Mouse (Mus musculus): ENCODE results near the gene Ski. TPM values are rescaled to one million over a fixed set of nuclear protein-coding genes. Genes with fewer than 3 reads are reported as not detected.

Ski gene
- polyA plus RNA-seq, 1 experiment from 2014 or later: 21.0 TPM

- H3K4me1 ChIP-seq (replicated peaks; ENCODE audit: control insufficient read depth, insufficient read depth, low read length): peaks cover 14% of the 10 kb centered on the region; the same call in 1 of the 2 replicates
- H3K27ac ChIP-seq (ENCODE audit: low read depth, low read length): no peak overlapping the region
- no peak overlapping the region for H3K9ac ChIP-seq (ENCODE audit: low read depth, low read length)
- no peak overlapping the region for H3K4me3 ChIP-seq (ENCODE audit: low read depth, low read length)
- no peak overlapping the region for H3K4me2 ChIP-seq (replicated peaks; ENCODE audit: low read depth, low read length)
- no peak for DNase-seq (ENCODE audit: low spot score)
- no peaks in the 10 kb centered on the region for H3K27me3 ChIP-seq (ENCODE audit: control insufficient read depth, insufficient read depth, low read length)
- 83% methylated on average over 7 of the region's 7 CpGs for WGBS
- ATAC-seq (ENCODE audit: low FRiP score): no peak
- H3K9me3 ChIP-seq (ENCODE audit: control insufficient read depth, low read length): no peaks in the 10 kb centered on the region
- H3K36me3 ChIP-seq (ENCODE audit: control insufficient read depth, insufficient read depth, low read length): no peaks in the 10 kb centered on the region
Observed at GRCm38 (mm10) chr4:155130616-155131015, 91.8 kb downstream of the Ski start.

- Histone ChIP-seq H3K36me3 (ENCODE audit: control insufficient read depth, insufficient read depth, low read length) (no peaks in the 10 kb centered on the region), H3K27me3 (ENCODE audit: control insufficient read depth, insufficient read depth, low read length) (no peaks in the 10 kb centered on the region), H3K4me2 (replicated peaks; ENCODE audit: low read depth, low read length) (no peak overlapping the region), H3K9ac (ENCODE audit: low read depth, low read length) (no peak overlapping the region), H3K27ac (ENCODE audit: low read depth, low read length) (no peak overlapping the region), H3K4me3 (ENCODE audit: low read depth, low read length) (no peak overlapping the region), H3K4me1 (replicated peaks; ENCODE audit: control insufficient read depth, insufficient read depth, low read length) (peaks cover 14% of the 10 kb centered on the region; the same call in 1 of the 2 replicates), H3K9me3 (ENCODE audit: control insufficient read depth, low read length) (no peaks in the 10 kb centered on the region)
- no peak for ATAC-seq (ENCODE audit: low FRiP score)
- no peak for DNase-seq (ENCODE audit: low spot score)
- 84% methylated on average over 14 of the region's 14 CpGs for WGBS
Observed at GRCm38 (mm10) chr4:155129996-155130395, 92.4 kb downstream of the Ski start.

GRCm38 (mm10) chr4:155129132-155129917 is 93.1 kb downstream of the Ski start:
- 94% methylated on average over 10 of the region's 10 CpGs for WGBS
- ATAC-seq (ENCODE audit: low FRiP score) (no peak), DNase-seq (ENCODE audit: low spot score) (no peak)
- no peak overlapping the region for H3K9ac ChIP-seq (ENCODE audit: low read depth, low read length)
- H3K36me3 ChIP-seq (ENCODE audit: control insufficient read depth, insufficient read depth, low read length): no peaks in the 10 kb centered on the region
- H3K4me1 ChIP-seq (replicated peaks; ENCODE audit: control insufficient read depth, insufficient read depth, low read length): peaks cover 9% of the 10 kb centered on the region; the same call in 1 of the 2 replicates
- no peak overlapping the region for H3K4me3 ChIP-seq (ENCODE audit: low read depth, low read length)
- H3K27me3 ChIP-seq (ENCODE audit: control insufficient read depth, insufficient read depth, low read length): no peaks in the 10 kb centered on the region
- H3K9me3 ChIP-seq (ENCODE audit: control insufficient read depth, low read length): no peaks in the 10 kb centered on the region
- H3K4me2 ChIP-seq (replicated peaks; ENCODE audit: low read depth, low read length): no peak overlapping the region
- H3K27ac ChIP-seq (ENCODE audit: low read depth, low read length): no peak overlapping the region

- 93% methylated on average over 15 of the region's 15 CpGs for WGBS
- no peak overlapping the region for H3K4me2 ChIP-seq (replicated peaks; ENCODE audit: low read depth, low read length)
- DNase-seq (ENCODE audit: low spot score): no peak
- no peak overlapping the region for H3K9ac ChIP-seq (ENCODE audit: low read depth, low read length)
- peaks cover 2% of the 10 kb centered on the region; the same call in 1 of the 2 replicates for H3K4me1 ChIP-seq (replicated peaks; ENCODE audit: control insufficient read depth, insufficient read depth, low read length)
- no peaks in the 10 kb centered on the region for H3K36me3 ChIP-seq (ENCODE audit: control insufficient read depth, insufficient read depth, low read length)
- H3K27ac ChIP-seq (ENCODE audit: low read depth, low read length): no peak overlapping the region
- H3K9me3 ChIP-seq (ENCODE audit: control insufficient read depth, low read length): no peaks in the 10 kb centered on the region
- no peaks in the 10 kb centered on the region for H3K27me3 ChIP-seq (ENCODE audit: control insufficient read depth, insufficient read depth, low read length)
- no peak overlapping the region for H3K4me3 ChIP-seq (ENCODE audit: low read depth, low read length)
- ATAC-seq (ENCODE audit: low FRiP score): no peak
Observed at GRCm38 (mm10) chr4:155128411-155128810, 94.0 kb downstream of the Ski start.

- Histone ChIP-seq H3K4me3 (ENCODE audit: low read depth, low read length) (no peak overlapping the region), H3K4me2 (replicated peaks; ENCODE audit: low read depth, low read length) (no peak overlapping the region), H3K9ac (ENCODE audit: low read depth, low read length) (no peak overlapping the region), H3K27ac (ENCODE audit: low read depth, low read length) (0 out of 2 replicates have a peak overlapping the region, but pooled peaks have one; percentile 17), H3K9me3 (ENCODE audit: control insufficient read depth, low read length) (no peaks in the 10 kb centered on the region), H3K27me3 (ENCODE audit: control insufficient read depth, insufficient read depth, low read length) (no peaks in the 10 kb centered on the region), H3K4me1 (replicated peaks; ENCODE audit: control insufficient read depth, insufficient read depth, low read length) (peaks cover 5% of the 10 kb centered on the region; the same call in 1 of the 2 replicates), H3K36me3 (ENCODE audit: control insufficient read depth, insufficient read depth, low read length) (no peaks in the 10 kb centered on the region)
- DNase-seq (ENCODE audit: low spot score) (peak; percentile 44), ATAC-seq (ENCODE audit: low FRiP score) (no peak)
- WGBS: 66% methylated on average over 7 of the region's 7 CpGs
Observed at GRCm38 (mm10) chr4:155126602-155127372, 95.6 kb downstream of the Ski start.

- ATAC-seq (ENCODE audit: low FRiP score): no peak
- 90% methylated on average over 5 of the region's 5 CpGs for WGBS
- Histone ChIP-seq H3K27ac (ENCODE audit: low read depth, low read length) (0 out of 2 replicates have a peak overlapping the region, but pooled peaks have one; percentile 17), H3K4me1 (replicated peaks; ENCODE audit: control insufficient read depth, insufficient read depth, low read length) (peaks cover 5% of the 10 kb centered on the region; the same call in 1 of the 2 replicates), H3K36me3 (ENCODE audit: control insufficient read depth, insufficient read depth, low read length) (no peaks in the 10 kb centered on the region), H3K9me3 (ENCODE audit: control insufficient read depth, low read length) (no peaks in the 10 kb centered on the region), H3K27me3 (ENCODE audit: control insufficient read depth, insufficient read depth, low read length) (no peaks in the 10 kb centered on the region), H3K9ac (ENCODE audit: low read depth, low read length) (no peak overlapping the region), H3K4me3 (ENCODE audit: low read depth, low read length) (no peak overlapping the region), H3K4me2 (replicated peaks; ENCODE audit: low read depth, low read length) (no peak overlapping the region)
- no peak for DNase-seq (ENCODE audit: low spot score)
Observed at GRCm38 (mm10) chr4:155126194-155126593, 96.2 kb downstream of the Ski start.

- Histone ChIP-seq H3K36me3 (ENCODE audit: control insufficient read depth, insufficient read depth, low read length) (no peaks in the 10 kb centered on the region), H3K9ac (ENCODE audit: low read depth, low read length) (no peak overlapping the region), H3K27ac (ENCODE audit: low read depth, low read length) (no peak overlapping the region), H3K4me1 (replicated peaks; ENCODE audit: control insufficient read depth, insufficient read depth, low read length) (peaks cover 5% of the 10 kb centered on the region; the same call in 1 of the 2 replicates), H3K4me3 (ENCODE audit: low read depth, low read length) (no peak overlapping the region), H3K9me3 (ENCODE audit: control insufficient read depth, low read length) (no peaks in the 10 kb centered on the region), H3K27me3 (ENCODE audit: control insufficient read depth, insufficient read depth, low read length) (no peaks in the 10 kb centered on the region), H3K4me2 (replicated peaks; ENCODE audit: low read depth, low read length) (no peak overlapping the region)
- DNase-seq (ENCODE audit: low spot score): no peak
- ATAC-seq (ENCODE audit: low FRiP score): no peak
- 61% methylated on average over 7 of the region's 7 CpGs for WGBS
Observed at GRCm38 (mm10) chr4:155125310-155125709, 97.1 kb downstream of the Ski start.

GRCm38 (mm10) chr4:155123868-155124534 is 98.4 kb downstream of the Ski start:
- Histone ChIP-seq H3K27me3 (ENCODE audit: control insufficient read depth, insufficient read depth, low read length) (no peaks in the 10 kb centered on the region), H3K27ac (ENCODE audit: low read depth, low read length) (no peak overlapping the region), H3K9ac (ENCODE audit: low read depth, low read length) (no peak overlapping the region), H3K4me1 (replicated peaks; ENCODE audit: control insufficient read depth, insufficient read depth, low read length) (peaks cover 5% of the 10 kb centered on the region; the same call in 1 of the 2 replicates), H3K36me3 (ENCODE audit: control insufficient read depth, insufficient read depth, low read length) (no peaks in the 10 kb centered on the region), H3K9me3 (ENCODE audit: control insufficient read depth, low read length) (no peaks in the 10 kb centered on the region), H3K4me2 (replicated peaks; ENCODE audit: low read depth, low read length) (no peak overlapping the region), H3K4me3 (ENCODE audit: low read depth, low read length) (no peak overlapping the region)
- DNase-seq (ENCODE audit: low spot score) (no peak), ATAC-seq (ENCODE audit: low FRiP score) (no peak)
- WGBS: 76% methylated on average over 9 of the region's 9 CpGs

All from hindbrain, embryonic 11.5 days (tissue).